Mouse (Mus musculus) megakaryocyte, embryonic 14.5 days (primary cell): ENCODE data around the gene Cep350. TPM values are rescaled to one million over a fixed set of nuclear protein-coding genes. Genes with fewer than 3 reads are reported as not detected.

ENCODE experiments used
- H3K27me3 ChIP-seq: replicated peaks from 2 replicates; pipeline ENCODE3; 2012; ENCODE audit warnings: inconsistent platforms
- H3K36me3 ChIP-seq: replicated peaks from 2 replicates; pipeline ENCODE3; 2012; ENCODE audit warnings: low read length, inconsistent platforms, mixed read lengths
- H3K4me1 ChIP-seq: 2 replicates; pipeline ENCODE4 v1.6.1; 2012; ENCODE audit warnings: inconsistent platforms
- H3K4me3 ChIP-seq: replicated peaks from 2 replicates; pipeline ENCODE3; 2012; ENCODE audit warnings: moderate library complexity, mild to moderate bottlenecking, inconsistent platforms
- H3K9me3 ChIP-seq: 2 replicates; pipeline ENCODE4 v1.6.1; 2012; ENCODE audit warnings: inconsistent platforms
- FLI1 ChIP-seq: IDR thresholded peaks from 2 replicates; pipeline ENCODE4 v1.6.1; 2012; ENCODE audit warnings: low read length, inconsistent platforms, mixed read lengths
- GATA1 ChIP-seq: IDR thresholded peaks from 3 replicates; pipeline ENCODE4 v1.6.1; 2012; ENCODE audit warnings: mixed read lengths, low read length, inconsistent platforms, borderline replicate concordance
- polyA plus RNA-seq: library from polyadenylated mRNA; stranded (reverse); fragments of >175 nt; gene quantifications from 2 replicates; pipeline ENCODE4 v1.2.3, GENCODE M21; 2012; ENCODE audit warnings: low replicate concordance; ENCODE audit not compliant: insufficient read depth

The Cep350 gene
- polyA plus RNA-seq, 1 experiment: 0.75 TPM

- Histone ChIP-seq H3K27me3 (no peaks in the 10 kb centered on the region), H3K4me3 (no peak overlapping the region), H3K4me1 (peaks cover 6% of the 10 kb centered on the region; the same call in 1 of the 2 replicates), H3K36me3 (no peaks in the 10 kb centered on the region), H3K9me3 (0 out of 2 replicates have a peak, but pooled peaks cover 3% of the 10 kb centered on the region)
- no peak for TF ChIP-seq GATA1
Observed at GRCm38 (mm10) chr1:155989387-155989786, 16.3 kb upstream of the Cep350 start.

GRCm38 (mm10) chr1:155987625-155988024, 14.6 kb upstream of the Cep350 start:
- Histone ChIP-seq H3K36me3 (no peaks in the 10 kb centered on the region), H3K4me3 (no peak overlapping the region), H3K27me3 (no peaks in the 10 kb centered on the region), H3K9me3 (0 out of 2 replicates have a peak, but pooled peaks cover 3% of the 10 kb centered on the region), H3K4me1 (peaks cover 6% of the 10 kb centered on the region; the same call in 1 of the 2 replicates)
- no peak for TF ChIP-seq GATA1
- TF ChIP-seq FLI1: no peak

GRCm38 (mm10) chr1:155974931-155975330, 1.9 kb upstream of the Cep350 start:
- Histone ChIP-seq H3K4me1 (peaks cover 20% of the 10 kb centered on the region), H3K4me3 (no peak overlapping the region), H3K36me3 (no peaks in the 10 kb centered on the region), H3K27me3 (no peaks in the 10 kb centered on the region), H3K9me3 (peaks cover 9% of the 10 kb centered on the region; the same call in 1 of the 2 replicates)
- TF ChIP-seq FLI1 (no peak), GATA1 (no peak)

GRCm38 (mm10) chr1:155973719-155974379, 794 bp upstream of the Cep350 start:
- TF ChIP-seq GATA1 (no peak), FLI1 (no peak)

GRCm38 (mm10) chr1:155972146-155973067, 648 bp downstream of the Cep350 start:
- peak overlapping the region; percentile 98 for H3K4me3 ChIP-seq
- H3K4me1 ChIP-seq: peaks cover 37% of the 10 kb centered on the region
- H3K27me3 ChIP-seq: no peaks in the 10 kb centered on the region
- TF ChIP-seq GATA1 (no peak), FLI1 (no peak)
- peaks cover 9% of the 10 kb centered on the region; the same call in 1 of the 2 replicates for H3K9me3 ChIP-seq
- peaks cover 7% of the 10 kb centered on the region for H3K36me3 ChIP-seq

More at GRCm38 (mm10) chr1:155973719-155974379, 794 bp upstream of the Cep350 start:
- H3K36me3 ChIP-seq: no peaks in the 10 kb centered on the region
- no peaks in the 10 kb centered on the region for H3K27me3 ChIP-seq
- H3K4me3 ChIP-seq: peak overlapping the region; percentile 98
- H3K4me1 ChIP-seq: peaks cover 28% of the 10 kb centered on the region
- peaks cover 9% of the 10 kb centered on the region; the same call in 1 of the 2 replicates for H3K9me3 ChIP-seq

- H3K9me3 ChIP-seq: no peaks in the 10 kb centered on the region
- peaks cover 10% of the 10 kb centered on the region for H3K4me1 ChIP-seq
- peaks cover 92% of the 10 kb centered on the region for H3K36me3 ChIP-seq
- TF ChIP-seq FLI1: no peak
- TF ChIP-seq GATA1: no peak
- no peak overlapping the region for H3K4me3 ChIP-seq
- H3K27me3 ChIP-seq: no peaks in the 10 kb centered on the region
Observed at GRCm38 (mm10) chr1:155949170-155949569, 23.9 kb downstream of the Cep350 start.

GRCm38 (mm10) chr1:155944361-155944760, 28.7 kb downstream of the Cep350 start:
- no peak overlapping the region for H3K4me3 ChIP-seq
- no peaks in the 10 kb centered on the region for H3K9me3 ChIP-seq
- H3K27me3 ChIP-seq: no peaks in the 10 kb centered on the region
- peaks cover 90% of the 10 kb centered on the region for H3K36me3 ChIP-seq
- no peak for TF ChIP-seq FLI1
- no peak for TF ChIP-seq GATA1
- H3K4me1 ChIP-seq: peaks cover 11% of the 10 kb centered on the region

- TF ChIP-seq GATA1 (no peak), FLI1 (no peak)
- H3K4me1 ChIP-seq: peaks cover 5% of the 10 kb centered on the region; the same call in 1 of the 2 replicates
- no peak overlapping the region for H3K4me3 ChIP-seq
- no peaks in the 10 kb centered on the region for H3K9me3 ChIP-seq
- no peaks in the 10 kb centered on the region for H3K27me3 ChIP-seq
- H3K36me3 ChIP-seq: peaks cover 86% of the 10 kb centered on the region
Observed at GRCm38 (mm10) chr1:155937416-155937815, 35.6 kb downstream of the Cep350 start.

- Histone ChIP-seq H3K9me3 (peaks cover 3% of the 10 kb centered on the region), H3K4me3 (no peak overlapping the region), H3K27me3 (no peaks in the 10 kb centered on the region), H3K4me1 (peaks cover 2% of the 10 kb centered on the region), H3K36me3 (peaks cover 86% of the 10 kb centered on the region)
- TF ChIP-seq FLI1 (no peak), GATA1 (no peak)
Observed at GRCm38 (mm10) chr1:155934702-155935101, 38.4 kb downstream of the Cep350 start.
